Mouse (Mus musculus) megakaryocyte, embryonic 14.5 days (primary cell): ENCODE results near the gene Trim46.

Source experiments
- FLI1 ChIP-seq: IDR thresholded peaks from 2 replicates; pipeline ENCODE4 v1.6.1; 2012; ENCODE audit warnings: low read length, inconsistent platforms, mixed read lengths
- GATA1 ChIP-seq: IDR thresholded peaks from 3 replicates; pipeline ENCODE4 v1.6.1; 2012; ENCODE audit warnings: mixed read lengths, low read length, inconsistent platforms, borderline replicate concordance

- no peak for TF ChIP-seq FLI1
- TF ChIP-seq GATA1, result no peak
Observed at GRCm38 (mm10) chr3:89228180-89228549, 17.9 kb downstream of the Trim46 start.
